ENCODE assay signal across 9 mouse cellular contexts in genomic region chr9:14390278-14390677, GRCm38 (mm10). TPM values are rescaled to one million over a fixed set of nuclear protein-coding genes. Genes with fewer than 3 reads are reported as not detected.
A peak's percentile ranks its signal among the peaks of the same experiment; 100 is the strongest.
DNase-seq lines count a peak whose midpoint lies in the region; ATAC-seq and TF ChIP-seq lines count a peak whose summit lies in the region.
"Had no signal": no experiment of that assay in that cellular context is flagged by ENCODE, and none has a peak within 500 bp of the region (broad histone marks: within the 10 kb centered on the region; RNA-seq: fewer than 3 reads in every experiment).

No protein-coding gene starts in this region.

- TF ChIP-seq CTCF in cerebellum, adult 2 months (IDR thresholded peaks at IDR 0.05; ENCODE audit: borderline replicate concordance, insufficient read depth, low read depth, low read length) = 0 out of 2 replicates have a peak, but pooled peaks have one; percentile 19
- no peak; the same call in 1 of the 2 replicates for TF ChIP-seq CTCF in liver, adult 2 months (IDR thresholded peaks at IDR 0.05; ENCODE audit: low read depth, low read length)

- peak in 1 of 2 experiments; percentile 33 for DNase-seq in cerebellum, adult 2 months
- DNase-seq in liver, adult 2 months (ENCODE audit: extremely low read depth, low read depth, low spot score) = peak; percentile 43
- peak; percentile 50 for DNase-seq in R1 (ENCODE audit: low read depth, low spot score)
- peak; percentile 57 for DNase-seq in lung, postnatal 36 days
- no peak for DNase-seq in heart, postnatal 25 days (ENCODE audit: low spot score)
- DNase-seq in left cerebral cortex, postnatal 36 days (ENCODE audit: low spot score in 2 of 2) = no peak
- DNase-seq: thymus, postnatal 36 days had no signal

- H3K9me3 ChIP-seq in liver, embryonic 12.5 days (replicated peaks) = no peaks in the 10 kb centered on the region

- H3K79me2 ChIP-seq in liver, adult 2 months (ENCODE audit: control insufficient read depth, insufficient read depth, low read length) = no peaks in the 10 kb centered on the region

- no peak overlapping the region for H3K9ac ChIP-seq in liver, adult 2 months (ENCODE audit: low read depth, low read length)
- H3K9ac ChIP-seq in liver, embryonic 12.5 days = no peak overlapping the region

- no peak for TF ChIP-seq POLR2A in cerebellum, adult 2 months (IDR thresholded peaks at IDR 0.05; ENCODE audit: borderline replicate concordance, insufficient read depth, low read length)
- no peak for TF ChIP-seq POLR2A in liver, adult 2 months (IDR thresholded peaks at IDR 0.05; ENCODE audit: extremely low read depth, insufficient read depth, low read length)

- H3K4me3 ChIP-seq in cerebellum, adult 2 months (replicated peaks; ENCODE audit: insufficient read depth, low read depth, low read length) = no peak overlapping the region
- no peak overlapping the region for H3K4me3 ChIP-seq in liver, adult 2 months (ENCODE audit: insufficient read depth, low read depth, low read length)
- H3K4me3 ChIP-seq in liver, embryonic 12.5 days = no peak overlapping the region

- intact Hi-C loops in heart, postnatal 25 days (cut with DNase I) = loop anchor here (2.0 kb wide), 1 partner anchor 37 kb away; no protein-coding TSS in a partner anchor
- intact Hi-C loops in left cerebral cortex, postnatal 36 days (cut with DNase I) = no loop called here

- H3K27ac ChIP-seq in cerebellum, adult 2 months (ENCODE audit: insufficient read depth, low read length) = no peak overlapping the region; the same call in 1 of the 2 replicates
- no peak overlapping the region for H3K27ac ChIP-seq in liver, adult 2 months (replicated peaks; ENCODE audit: insufficient read depth, low read depth, low read length)
- H3K27ac ChIP-seq in liver, embryonic 12.5 days = no peak overlapping the region

- 94% methylated on average over 1 of the region's 1 CpGs for WGBS in cerebellum, adult 2 months
- WGBS in liver, adult 2 months = 89% methylated on average over 1 of the region's 1 CpGs
- WGBS in liver, embryonic 12.5 days (ENCODE audit: insufficient replicate concordance) = 77% methylated on average over 1 of the region's 1 CpGs

- peaks cover 11% of the 10 kb centered on the region; the same call in 1 of the 2 replicates for H3K4me1 ChIP-seq in cerebellum, adult 2 months (ENCODE audit: control insufficient read depth, insufficient read depth, low read length)
- no peaks in the 10 kb centered on the region for H3K4me1 ChIP-seq in liver, adult 2 months (ENCODE audit: control insufficient read depth, insufficient read depth, low read length)
- peaks cover 32% of the 10 kb centered on the region for H3K4me1 ChIP-seq in liver, embryonic 12.5 days

- no peaks in the 10 kb centered on the region for H3K27me3 ChIP-seq in cerebellum, adult 2 months (ENCODE audit: control insufficient read depth, insufficient read depth, low read length)
- H3K27me3 ChIP-seq in liver, adult 2 months (ENCODE audit: control insufficient read depth, insufficient read depth, low read length) = no peaks in the 10 kb centered on the region
- no peaks in the 10 kb centered on the region for H3K27me3 ChIP-seq in liver, embryonic 12.5 days (replicated peaks)

- no peak overlapping the region for H3K4me2 ChIP-seq in liver, embryonic 12.5 days

- no peaks in the 10 kb centered on the region for H3K36me3 ChIP-seq in liver, adult 2 months (ENCODE audit: control insufficient read depth, insufficient read depth, low read length)
- H3K36me3 ChIP-seq in liver, embryonic 12.5 days = no peaks in the 10 kb centered on the region

- no peak for ATAC-seq in cerebellum, adult (ENCODE audit: insufficient number of reproducible peaks, low FRiP score, low TSS enrichment)
- no peak for ATAC-seq in liver, embryonic 12.5 days

RNA-seq across cellular contexts. Expression of gene Endod1, which starts 9.0 kb away (rescaled TPM):
- polyA plus RNA-seq in cerebellum, adult 2 months (2012; rRNA removed) = 106 and 123 TPM in 2 replicates
- total RNA-seq in liver, adult 2 months (2014; rRNA removed) = 2.9 and 3.2 TPM in 2 replicates
- 3.6 and 4.5 TPM in 2 replicates for polyA plus RNA-seq in liver, adult 2 months (2012; rRNA removed)
- 36.8 and 40.3 TPM in 2 replicates for polyA plus RNA-seq in liver, embryonic 12.5 days (2016; fragmentation: Nextera tagmentation; extraction: Ambion mirVana)
- total RNA-seq in heart, postnatal 25 days (2021) = 1 to 10 TPM; 7.6 to 8.5 TPM
- total RNA-seq in left cerebral cortex, postnatal 36 days (2021) = 10 to 100 TPM; 59.7 to 68.6 TPM

Comparison
In these comparisons a context has a peak if more than half of its experiments do, and no peak if none do; other contexts are left out.
1. DNase-seq: peak in liver, adult 2 months (single experiment), R1 (single experiment) and lung, postnatal 36 days (single experiment); none in heart, postnatal 25 days (single experiment) and left cerebral cortex, postnatal 36 days (0 of 2).
2. RNA of gene Endod1, which starts 9.0 kb away (total RNA-seq): 59.7 to 68.6 TPM in left cerebral cortex, postnatal 36 days; 7.6 to 8.5 TPM in heart, postnatal 25 days and 2.9 to 3.2 TPM in liver, adult 2 months; every median in the first group is over 4 times any median in the second.